Mouse (Mus musculus): ENCODE results near the gene Cpne5. TPM values are rescaled to one million over a fixed set of nuclear protein-coding genes. Genes with fewer than 3 reads are reported as not detected.

Gene Cpne5
- polyA plus RNA-seq, 1 experiment: not detected

GRCm38 (mm10) chr17:29158899-29159298 is 79.1 kb downstream of the Cpne5 start:
- H3K27ac ChIP-seq (replicated peaks; ENCODE audit: low read depth, low read length): no peak overlapping the region
- H3K4me3 ChIP-seq (ENCODE audit: insufficient read depth, low read depth, low read length): no peak overlapping the region
- peaks cover 13% of the 10 kb centered on the region for H3K4me1 ChIP-seq (ENCODE audit: control insufficient read depth, insufficient read depth, insufficient read length, low read length)

DNA sequence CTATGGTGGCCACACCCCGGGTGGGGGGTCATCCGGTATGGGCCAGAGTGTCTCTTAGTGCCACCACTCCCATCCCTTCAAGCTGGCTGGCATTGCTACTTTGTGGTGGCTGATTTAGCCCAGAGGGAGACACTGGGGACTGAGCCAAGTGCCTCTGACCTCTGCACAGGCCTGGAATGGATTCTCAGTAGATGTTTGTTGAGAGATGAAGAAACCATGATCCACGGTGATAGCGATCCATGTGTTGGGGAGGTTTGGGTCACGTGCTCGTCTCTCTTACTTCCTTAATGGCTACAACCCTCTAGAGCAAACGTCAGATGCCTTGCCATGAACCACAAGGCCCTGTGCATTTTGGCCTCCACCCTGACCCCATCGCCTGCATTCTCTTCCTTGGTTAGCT is 81.1 kb downstream of the Cpne5 start:
- Histone ChIP-seq H3K4me1 (ENCODE audit: control insufficient read depth, insufficient read depth, insufficient read length, low read length) (peaks cover 13% of the 10 kb centered on the region), H3K27ac (replicated peaks; ENCODE audit: low read depth, low read length) (peak overlapping the region; percentile 55), H3K4me3 (ENCODE audit: insufficient read depth, low read depth, low read length) (no peak overlapping the region)

- H3K4me1 ChIP-seq (ENCODE audit: control insufficient read depth, insufficient read depth, insufficient read length, low read length): peaks cover 13% of the 10 kb centered on the region
- H3K4me3 ChIP-seq (ENCODE audit: insufficient read depth, low read depth, low read length): no peak overlapping the region
- H3K27ac ChIP-seq (replicated peaks; ENCODE audit: low read depth, low read length): peak overlapping the region; percentile 39; the same call in 1 of the 2 replicates
Measured at GRCm38 (mm10) chr17:29156396-29156795, 81.6 kb downstream of the Cpne5 start.

DNA sequence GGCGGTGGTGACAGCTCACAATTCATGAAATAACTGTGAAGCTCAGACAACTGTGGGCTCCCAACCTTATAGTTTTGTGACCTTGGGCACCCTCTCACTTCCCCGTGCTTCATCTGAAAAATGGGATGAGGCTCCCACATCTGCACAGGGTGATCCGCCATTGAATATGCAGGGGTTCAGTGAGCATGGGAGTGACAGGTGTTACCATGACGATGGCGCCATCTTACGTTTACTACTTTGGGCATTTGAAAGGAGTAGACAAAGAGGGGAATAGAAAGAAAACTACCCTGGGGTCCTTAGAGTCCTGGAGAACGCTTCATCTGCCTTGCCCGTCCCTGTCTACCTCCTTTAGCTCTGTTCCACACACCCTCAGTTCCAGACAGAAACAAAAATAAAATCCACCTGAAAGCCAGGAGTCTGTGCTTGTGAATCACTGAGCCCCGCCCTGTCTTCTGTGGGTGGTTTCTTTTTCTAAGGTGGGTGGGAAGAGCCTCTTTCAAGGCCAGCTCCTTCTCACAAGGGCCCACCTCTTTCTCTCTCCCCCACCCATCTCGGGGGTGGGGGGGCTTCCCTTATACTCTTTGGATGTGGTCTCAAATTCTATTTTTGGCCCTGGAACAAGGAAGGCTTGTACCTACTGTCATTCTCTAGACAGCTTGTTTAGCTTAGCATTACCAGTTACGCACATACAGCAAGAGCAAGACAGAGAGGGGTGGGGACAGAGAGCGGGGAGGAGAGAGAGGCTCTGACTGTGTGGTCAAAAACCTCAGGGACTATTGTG is 82.4 kb downstream of the Cpne5 start:
- Histone ChIP-seq H3K4me3 (ENCODE audit: insufficient read depth, low read depth, low read length) (no peak overlapping the region), H3K4me1 (ENCODE audit: control insufficient read depth, insufficient read depth, insufficient read length, low read length) (peaks cover 13% of the 10 kb centered on the region), H3K27ac (replicated peaks; ENCODE audit: low read depth, low read length) (no peak overlapping the region)

GRCm38 (mm10) chr17:29154247-29154646 is 83.7 kb downstream of the Cpne5 start:
- Histone ChIP-seq H3K4me3 (ENCODE audit: insufficient read depth, low read depth, low read length) (no peak overlapping the region), H3K4me1 (ENCODE audit: control insufficient read depth, insufficient read depth, insufficient read length, low read length) (peaks cover 13% of the 10 kb centered on the region), H3K27ac (replicated peaks; ENCODE audit: low read depth, low read length) (no peak overlapping the region)

- no peak overlapping the region for H3K27ac ChIP-seq (replicated peaks; ENCODE audit: low read depth, low read length)
- no peak overlapping the region for H3K4me3 ChIP-seq (ENCODE audit: insufficient read depth, low read depth, low read length)
- H3K4me1 ChIP-seq (ENCODE audit: control insufficient read depth, insufficient read depth, insufficient read length, low read length): peaks cover 13% of the 10 kb centered on the region
Measured at GRCm38 (mm10) chr17:29152547-29152946, 85.4 kb downstream of the Cpne5 start.

DNA sequence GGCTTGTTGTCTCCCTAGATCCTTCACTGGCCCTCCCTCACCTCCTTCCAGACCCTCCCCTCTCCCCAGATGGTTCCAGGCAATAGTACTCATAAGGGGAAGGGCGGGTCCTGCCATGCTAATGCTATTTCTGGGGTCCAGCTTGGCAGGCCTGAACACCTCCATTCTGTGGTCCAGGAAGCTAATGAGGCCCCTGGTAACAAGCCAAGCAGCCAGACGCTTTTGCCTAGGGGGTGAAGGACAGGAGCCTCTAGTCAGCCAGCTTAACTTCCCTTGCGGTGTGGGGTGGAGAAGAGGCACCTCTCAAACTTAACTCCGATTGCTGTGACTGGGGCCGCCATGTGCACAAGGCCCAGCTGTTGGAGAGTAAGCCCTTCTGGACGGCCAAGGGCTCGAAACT is 88.2 kb downstream of the Cpne5 start:
- Histone ChIP-seq H3K4me3 (ENCODE audit: insufficient read depth, low read depth, low read length) (no peak overlapping the region), H3K27ac (replicated peaks; ENCODE audit: low read depth, low read length) (no peak overlapping the region), H3K4me1 (ENCODE audit: control insufficient read depth, insufficient read depth, insufficient read length, low read length) (no peaks in the 10 kb centered on the region)

- no peak overlapping the region for H3K27ac ChIP-seq (replicated peaks; ENCODE audit: low read depth, low read length)
- no peak overlapping the region for H3K4me3 ChIP-seq (ENCODE audit: insufficient read depth, low read depth, low read length)
- H3K4me1 ChIP-seq (ENCODE audit: control insufficient read depth, insufficient read depth, insufficient read length, low read length): no peaks in the 10 kb centered on the region
Measured at GRCm38 (mm10) chr17:29147773-29148172, 90.2 kb downstream of the Cpne5 start.

DNA sequence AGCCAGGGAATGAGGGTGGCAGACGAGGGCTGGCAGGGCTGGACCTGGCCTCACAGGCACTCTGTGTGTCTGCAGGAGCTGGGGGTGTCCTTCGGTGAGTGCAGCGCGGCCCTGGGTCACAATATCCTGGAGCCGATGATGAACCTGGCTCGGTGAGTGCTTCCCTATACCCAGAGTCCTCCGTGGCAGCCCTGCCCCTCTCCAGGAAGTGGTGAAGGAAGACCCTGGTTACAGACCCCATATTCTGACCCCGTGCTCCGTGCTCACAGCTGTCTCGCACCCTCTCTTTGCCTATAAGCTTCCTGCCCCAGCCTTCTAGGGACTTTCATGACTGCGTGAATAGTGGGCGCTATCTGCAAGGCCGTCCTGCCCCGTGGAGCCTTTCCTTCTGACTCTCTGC is 90.7 kb downstream of the Cpne5 start:
- no peaks in the 10 kb centered on the region for H3K4me1 ChIP-seq (ENCODE audit: control insufficient read depth, insufficient read depth, insufficient read length, low read length)
- H3K27ac ChIP-seq (replicated peaks; ENCODE audit: low read depth, low read length): no peak overlapping the region
- H3K4me3 ChIP-seq (ENCODE audit: insufficient read depth, low read depth, low read length): no peak overlapping the region

GRCm38 (mm10) chr17:29145101-29145500 is 92.9 kb downstream of the Cpne5 start:
- no peak overlapping the region for H3K4me3 ChIP-seq (ENCODE audit: insufficient read depth, low read depth, low read length)
- no peaks in the 10 kb centered on the region for H3K4me1 ChIP-seq (ENCODE audit: control insufficient read depth, insufficient read depth, insufficient read length, low read length)
- no peak overlapping the region for H3K27ac ChIP-seq (replicated peaks; ENCODE audit: low read depth, low read length)

DNA sequence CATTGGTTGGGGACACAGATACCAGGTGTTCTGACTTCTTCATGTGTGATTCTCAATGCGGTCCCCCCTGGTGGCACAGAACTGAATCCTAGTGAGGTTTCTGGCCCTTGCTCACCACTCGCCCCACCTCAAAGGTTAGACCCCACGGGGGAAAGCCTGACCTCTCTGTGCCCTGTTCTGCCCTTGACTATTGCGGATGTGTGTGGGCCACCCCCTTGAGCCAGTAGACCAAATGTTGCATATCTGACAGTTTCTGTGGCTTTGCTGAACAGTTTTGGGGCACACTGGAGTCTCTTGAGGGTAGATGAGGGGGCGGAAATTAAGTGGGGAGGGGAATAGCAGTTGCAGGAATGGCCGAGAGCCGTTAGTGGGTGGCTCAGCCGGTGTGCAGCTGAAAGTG is 94.7 kb downstream of the Cpne5 start:
- H3K27ac ChIP-seq (replicated peaks; ENCODE audit: low read depth, low read length): no peak overlapping the region
- no peak overlapping the region for H3K4me3 ChIP-seq (ENCODE audit: insufficient read depth, low read depth, low read length)
- H3K4me1 ChIP-seq (ENCODE audit: control insufficient read depth, insufficient read depth, insufficient read length, low read length): no peaks in the 10 kb centered on the region

- Histone ChIP-seq H3K27ac (replicated peaks; ENCODE audit: low read depth, low read length) (no peak overlapping the region), H3K4me3 (ENCODE audit: insufficient read depth, low read depth, low read length) (no peak overlapping the region), H3K4me1 (ENCODE audit: control insufficient read depth, insufficient read depth, insufficient read length, low read length) (peaks cover under 1% of the 10 kb centered on the region; the same call in 1 of the 2 replicates)
Measured at GRCm38 (mm10) chr17:29141577-29141976, 96.4 kb downstream of the Cpne5 start.

DNA sequence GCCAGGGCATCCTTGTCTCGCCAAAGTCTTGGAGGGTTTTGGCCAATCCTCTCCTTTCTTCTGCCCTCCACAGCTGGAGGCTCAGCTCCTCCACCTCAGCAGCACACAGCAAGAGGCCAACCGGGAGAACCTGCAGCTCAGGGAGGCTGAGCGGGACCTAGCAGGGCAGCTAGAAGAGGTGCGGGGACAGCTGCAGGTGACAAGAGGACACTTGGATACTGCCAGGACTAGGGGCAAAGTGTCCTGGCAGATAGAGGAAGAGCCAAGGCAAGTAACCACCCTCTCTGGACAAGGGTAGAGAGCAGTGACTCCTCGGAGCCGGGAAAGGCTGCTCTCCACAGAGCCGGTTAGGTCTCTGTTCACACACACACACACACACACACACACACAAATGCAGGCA is 100.1 kb downstream of the Cpne5 start:
- peaks cover 20% of the 10 kb centered on the region for H3K4me1 ChIP-seq (ENCODE audit: control insufficient read depth, insufficient read depth, insufficient read length, low read length)
- H3K27ac ChIP-seq (replicated peaks; ENCODE audit: low read depth, low read length): no peak overlapping the region
- no peak overlapping the region for H3K4me3 ChIP-seq (ENCODE audit: insufficient read depth, low read depth, low read length)

- Histone ChIP-seq H3K27ac (replicated peaks; ENCODE audit: low read depth, low read length) (peak overlapping the region; percentile 12; the same call in 1 of the 2 replicates), H3K4me1 (ENCODE audit: control insufficient read depth, insufficient read depth, insufficient read length, low read length) (peaks cover 20% of the 10 kb centered on the region), H3K4me3 (ENCODE audit: insufficient read depth, low read depth, low read length) (no peak overlapping the region)
Measured at GRCm38 (mm10) chr17:29136236-29136635, 101.7 kb downstream of the Cpne5 start.

DNA sequence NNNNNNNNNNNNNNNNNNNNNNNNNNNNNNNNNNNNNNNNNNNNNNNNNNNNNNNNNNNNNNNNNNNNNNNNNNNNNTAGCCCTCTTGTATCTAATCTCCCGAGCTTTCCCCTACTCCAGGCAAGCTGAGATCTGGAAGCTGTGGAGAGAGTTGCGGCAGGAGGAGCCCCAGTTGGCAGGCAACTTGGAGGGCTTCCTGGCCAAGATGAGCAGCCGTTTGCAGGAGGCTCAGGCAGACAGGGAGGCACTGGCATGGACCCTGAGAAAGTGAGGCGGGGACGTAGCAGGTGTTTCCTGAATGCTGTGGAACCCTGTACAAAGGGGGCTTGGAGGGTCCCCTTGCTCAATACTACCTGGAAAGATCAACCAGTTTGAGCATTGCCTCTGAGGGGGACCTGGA is 102.9 kb downstream of the Cpne5 start:
- no peak overlapping the region for H3K27ac ChIP-seq (replicated peaks; ENCODE audit: low read depth, low read length)
- no peak overlapping the region for H3K4me3 ChIP-seq (ENCODE audit: insufficient read depth, low read depth, low read length)

DNA sequence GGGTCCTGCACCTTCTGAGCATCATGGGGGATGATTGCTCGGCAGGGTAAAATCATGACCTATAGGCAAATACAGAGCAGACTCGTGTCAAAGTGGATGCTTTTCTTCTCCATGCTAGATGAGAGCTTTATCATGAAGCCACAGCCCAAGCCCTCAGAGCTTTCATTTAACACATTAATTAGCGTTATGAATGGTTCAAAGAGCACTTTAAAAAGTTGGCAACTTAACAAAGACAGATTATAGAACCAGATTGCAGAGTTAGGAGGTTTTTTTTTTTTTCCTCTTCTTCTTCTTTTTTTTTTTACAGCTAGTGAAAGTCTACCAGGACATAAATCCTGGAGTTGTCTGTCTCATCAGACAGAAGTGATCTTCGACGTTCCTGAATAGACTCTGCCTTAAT is 108.6 kb downstream of the Cpne5 start:
- Histone ChIP-seq H3K27ac (replicated peaks; ENCODE audit: low read depth, low read length) (no peak overlapping the region), H3K4me3 (ENCODE audit: insufficient read depth, low read depth, low read length) (no peak overlapping the region), H3K4me1 (ENCODE audit: control insufficient read depth, insufficient read depth, insufficient read length, low read length) (peaks cover 4% of the 10 kb centered on the region; the same call in 1 of the 2 replicates)

More for the DNA sequence above, 102.9 kb downstream of the Cpne5 start:
- H3K4me1 ChIP-seq (ENCODE audit: control insufficient read depth, insufficient read depth, insufficient read length, low read length): peaks cover 20% of the 10 kb centered on the region

Measured in brown adipose tissue, adult 24 weeks (tissue).